Mouse (Mus musculus) frontal cortex, postnatal 25 days (tissue): ENCODE measurements at regions not wholly inside any gene's neighbourhood (a gene's known extent, or its start where the extent isn't known, plus 50 kb on each side); places are given as distances from the start of the nearest gene placed in this dataset.

ENCODE experiments used
- DNase-seq, 2 experiments: peaks; one replicate each; pipeline ENCODE4 v3.0.0; 2022; ENCODE audit warnings: low spot score in 2 of 2

DNA sequence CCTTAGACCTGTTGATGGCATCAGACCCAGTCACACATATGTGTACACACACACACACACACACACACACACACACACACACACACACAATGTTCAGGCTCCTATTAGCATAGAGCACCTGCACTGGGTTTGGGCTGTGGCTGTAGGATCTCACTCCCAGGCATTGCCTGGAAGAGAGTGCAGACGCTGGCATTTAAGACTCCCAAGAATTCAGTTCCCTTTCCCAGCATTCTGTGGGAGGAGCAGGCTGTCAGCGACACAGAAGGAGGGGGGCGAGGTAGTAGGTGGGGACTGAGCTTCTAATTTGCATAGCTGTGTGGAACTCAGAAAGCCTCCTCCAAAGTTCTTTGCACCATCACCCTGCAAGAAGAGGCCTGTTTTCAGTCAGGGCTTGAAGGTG, 374.2 kb upstream of the Fam49b start:
- peak in 1 of 2 experiments; percentile 34 for DNase-seq

GRCm38 (mm10) chr15:64434908-64435307, 374.6 kb upstream of the Fam49b start:
- DNase-seq = no peak

GRCm38 (mm10) chr15:64445076-64445475, 372.4 kb upstream of the Gm21798 start:
- no peak for DNase-seq

DNA sequence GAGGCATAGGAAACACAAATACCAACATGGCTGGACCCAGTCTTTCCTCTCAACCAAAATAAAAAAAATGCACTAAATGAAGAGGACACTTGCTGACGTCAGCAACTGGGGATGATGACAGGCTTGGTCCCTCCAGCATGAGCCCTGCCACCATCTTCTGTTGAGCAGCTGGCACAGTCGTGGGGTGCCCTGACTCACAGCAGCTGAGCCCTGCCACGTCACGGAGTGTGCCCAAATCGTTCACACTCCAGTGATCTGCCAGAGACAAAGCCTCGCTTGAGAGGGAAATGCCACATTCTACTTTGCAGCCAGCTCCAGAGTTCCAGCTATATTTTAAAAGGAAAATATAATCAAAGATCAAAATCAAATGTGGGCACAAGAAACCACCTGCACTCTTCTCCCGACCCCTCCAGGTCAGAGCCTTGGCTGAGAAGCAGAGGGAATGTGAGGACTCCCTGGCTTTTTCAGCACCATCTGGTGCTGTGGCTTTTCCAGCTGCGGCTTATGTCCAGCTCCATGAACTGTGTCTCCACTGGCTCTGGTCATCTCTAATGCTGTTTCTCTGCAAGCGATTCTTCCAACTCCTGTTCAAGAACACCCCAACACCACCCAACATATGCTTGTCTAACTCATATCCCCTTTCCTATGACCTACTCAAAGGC, 371.0 kb upstream of the Gm21798 start:
- DNase-seq = no peak

DNA sequence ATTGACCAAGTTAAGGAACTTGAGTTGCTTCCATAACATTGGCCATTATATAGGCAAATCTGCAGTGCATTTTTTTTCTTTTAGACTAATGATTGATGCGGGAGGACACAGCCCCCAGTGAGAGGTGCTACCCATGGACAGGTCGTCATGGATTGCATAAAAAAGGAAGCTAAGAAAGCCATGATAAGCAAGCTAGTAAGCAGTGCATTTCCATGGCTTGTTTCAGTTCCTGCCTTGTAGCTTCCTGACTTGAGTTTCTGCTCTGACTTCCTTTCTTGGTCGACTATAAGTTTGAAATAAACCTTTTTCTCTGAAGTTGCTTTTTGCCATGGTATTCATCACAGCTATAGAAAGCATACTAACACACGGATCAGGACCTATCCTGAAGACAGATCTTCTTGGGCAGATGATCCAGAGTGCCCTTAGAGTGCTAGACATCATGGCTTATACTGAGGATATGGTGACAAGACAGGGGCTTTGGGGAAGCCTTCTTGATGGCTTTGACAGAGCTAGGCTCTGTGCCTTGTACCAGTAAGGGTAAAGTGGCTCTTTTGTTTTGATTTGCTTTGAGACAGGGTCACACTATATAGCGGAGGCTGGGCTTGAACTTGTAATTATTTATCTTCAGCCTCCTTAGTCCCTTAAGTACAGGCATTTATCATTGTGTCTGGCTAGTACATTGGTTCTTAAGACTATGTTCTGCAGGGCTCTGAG, 370.1 kb upstream of the Gm21798 start:
- no peak for DNase-seq

DNA sequence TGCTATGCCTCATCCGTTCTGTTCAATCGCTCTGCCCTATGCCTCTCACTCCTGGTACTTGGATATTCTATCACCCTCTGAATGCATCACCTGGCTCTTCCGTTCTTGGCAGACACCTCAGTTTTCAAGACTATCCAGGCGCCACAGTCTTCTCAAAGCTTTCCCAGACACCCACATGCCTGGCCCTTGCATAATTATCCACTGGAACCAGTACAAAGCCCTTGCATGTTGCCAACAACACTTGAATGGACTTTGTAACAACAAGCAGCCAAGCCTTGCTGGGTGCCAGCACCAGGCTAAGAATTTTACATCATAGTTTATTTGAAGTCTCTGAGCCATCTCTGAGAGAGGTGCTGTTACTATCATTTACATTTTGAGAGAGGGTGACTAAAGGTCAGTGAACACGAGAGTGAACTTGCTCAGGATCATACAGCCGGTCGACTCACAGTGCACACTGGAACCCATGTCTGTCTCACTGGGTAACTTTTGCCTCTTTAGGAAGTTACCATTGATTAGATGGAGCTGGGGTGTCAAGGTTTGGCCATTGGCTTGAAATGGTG, 368.8 kb upstream of the Gm21798 start:
- DNase-seq = no peak

DNA sequence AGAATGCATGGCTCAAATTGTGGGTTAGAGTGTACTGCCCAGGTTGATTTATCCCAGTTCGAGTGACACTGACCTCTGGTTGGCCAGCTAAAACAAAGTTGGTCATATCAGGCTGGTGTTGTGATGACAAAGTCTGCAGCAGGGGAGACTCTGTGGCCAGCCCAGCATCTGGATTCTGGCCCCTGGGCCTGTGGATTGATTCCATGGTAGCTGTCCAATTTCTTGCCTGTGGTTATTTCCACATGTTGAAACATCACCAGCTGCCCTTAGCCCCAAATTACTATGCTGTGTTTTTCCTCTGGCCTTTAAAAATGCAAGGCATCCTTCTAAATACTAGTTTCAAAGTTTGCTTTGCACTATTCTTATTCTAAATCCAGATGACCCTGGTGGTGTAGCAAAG, 346.8 kb upstream of the Gm21798 start:
- no peak for DNase-seq

GRCm38 (mm10) chr15:64471597-64471996, 345.9 kb upstream of the Gm21798 start:
- DNase-seq = no peak

DNA sequence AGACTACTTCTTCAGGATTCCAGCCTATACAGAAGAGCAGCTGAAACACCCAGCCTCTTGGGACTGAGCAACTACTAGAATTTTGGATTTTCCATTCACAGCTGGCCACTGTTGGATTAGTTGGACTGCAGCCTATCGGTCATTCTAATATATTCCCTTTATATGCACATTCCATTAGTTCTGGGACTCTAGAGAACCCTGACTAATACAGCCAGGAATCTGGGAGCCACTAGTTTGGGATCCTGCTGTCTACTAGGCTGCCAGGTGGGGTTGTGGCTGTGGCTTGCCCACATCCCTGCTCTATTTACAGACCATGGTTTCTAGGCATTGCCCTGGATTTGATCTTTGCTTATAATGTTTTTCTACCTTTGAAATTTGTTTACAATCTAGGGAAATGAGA, 343.3 kb upstream of the Gm21798 start:
- no peak for DNase-seq

DNA sequence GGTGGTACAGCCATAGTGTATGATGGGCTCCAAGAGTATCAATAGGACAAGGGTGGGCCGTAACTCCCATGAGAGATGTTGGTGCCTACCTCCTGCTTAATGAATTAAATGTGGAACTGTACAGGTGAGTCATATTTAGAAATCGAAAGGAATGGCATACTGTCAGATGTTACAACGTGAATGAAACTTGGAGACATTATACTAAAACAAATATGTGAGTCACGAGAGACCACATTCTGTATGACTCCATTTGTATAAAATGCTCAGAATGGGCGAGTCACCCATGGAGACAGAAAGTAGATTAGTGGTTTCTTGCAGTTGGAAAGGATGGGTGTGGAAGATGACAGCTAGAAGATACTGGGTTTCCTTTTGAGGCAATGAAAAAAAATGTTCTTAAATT, 340.4 kb upstream of the Gm21798 start:
- no peak for DNase-seq

GRCm38 (mm10) chr15:64480625-64481024, 336.9 kb upstream of the Gm21798 start:
- no peak for DNase-seq

- DNase-seq = no peak
These were observed 336.3 kb upstream of the Gm21798 start for GRCm38 (mm10) chr15:64481226-64481625.

- no peak for DNase-seq
These were observed 334.5 kb upstream of the Gm21798 start for GRCm38 (mm10) chr15:64482960-64483359.

DNA sequence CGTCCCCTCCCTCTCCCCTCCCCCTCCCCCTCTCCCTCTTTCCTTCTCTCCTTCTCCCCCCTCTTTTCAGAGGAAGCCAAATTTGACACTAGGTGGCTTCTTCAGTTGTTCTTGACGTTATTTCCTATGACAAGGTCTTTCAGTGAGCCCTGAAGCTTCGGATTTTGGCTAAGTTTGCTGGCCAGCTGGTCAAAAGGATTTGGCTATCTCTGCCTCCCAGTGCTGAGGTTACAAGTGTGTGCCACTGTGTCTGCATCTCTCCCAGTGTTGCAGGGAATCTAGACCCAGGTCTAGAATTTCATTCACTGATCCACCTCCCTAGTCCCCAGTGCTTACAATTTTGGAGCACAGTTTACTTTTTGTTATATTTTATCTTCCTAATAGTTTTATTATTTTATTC, 329.7 kb upstream of the Gm21798 start:
- DNase-seq = no peak

GRCm38 (mm10) chr15:64500783-64501182, 316.7 kb upstream of the Gm21798 start:
- DNase-seq = no peak

GRCm38 (mm10) chr15:64501479-64501878, 316.0 kb upstream of the Gm21798 start:
- no peak for DNase-seq

- DNase-seq = no peak
These were observed 312.7 kb upstream of the Gm21798 start for GRCm38 (mm10) chr15:64504751-64505150.

GRCm38 (mm10) chr15:64510649-64511048, 306.8 kb upstream of the Gm21798 start:
- no peak for DNase-seq

GRCm38 (mm10) chr15:64511176-64511575, 306.3 kb upstream of the Gm21798 start:
- DNase-seq = no peak

DNA sequence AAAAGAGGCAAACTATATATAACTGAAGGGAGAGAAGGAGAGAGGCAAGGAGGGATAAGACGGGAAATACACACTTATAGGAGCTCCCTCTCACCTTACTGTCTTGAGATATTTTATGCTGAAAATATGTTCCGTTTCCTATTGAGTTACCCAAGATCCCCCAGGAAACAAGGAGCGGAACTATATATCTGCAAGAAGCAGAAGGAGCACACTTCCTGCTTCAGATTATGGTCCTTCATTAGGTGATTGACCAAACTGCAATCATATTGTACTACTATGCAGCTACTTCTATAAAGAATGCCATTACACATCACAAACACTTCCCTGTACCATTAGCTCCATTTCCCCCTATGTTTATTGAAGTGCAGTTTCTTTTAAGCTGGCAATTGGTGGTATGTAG, 304.9 kb upstream of the Gm21798 start:
- DNase-seq = no peak

DNA sequence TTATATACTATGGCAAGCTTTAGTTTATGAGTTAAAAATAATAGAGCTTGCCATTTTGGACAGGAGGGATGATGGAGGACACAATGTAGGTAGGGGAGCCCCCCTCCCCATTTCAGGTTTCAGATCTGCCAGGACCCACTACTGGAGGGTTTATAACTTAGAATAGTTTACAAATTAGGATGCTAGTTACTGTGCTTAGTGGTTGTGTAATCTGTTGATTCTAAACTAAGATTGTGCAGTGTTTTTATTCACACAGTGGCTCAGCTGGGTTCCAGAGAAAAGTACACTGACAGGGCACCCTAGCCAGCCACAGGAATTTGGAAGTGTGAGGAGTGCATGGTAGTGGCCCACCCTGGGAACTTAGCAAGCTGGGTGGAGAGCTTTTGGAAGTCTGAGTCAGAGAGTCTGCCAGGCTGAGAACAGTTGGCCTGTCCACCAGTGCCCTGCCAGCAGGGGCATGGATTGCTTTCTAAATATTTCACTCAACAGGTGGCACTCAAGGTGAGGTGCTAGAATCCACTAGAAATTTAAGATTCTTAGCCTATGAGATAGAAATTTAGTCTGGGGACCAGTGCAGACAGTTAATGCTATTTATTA, 303.9 kb upstream of the Gm21798 start:
- DNase-seq = no peak

DNA sequence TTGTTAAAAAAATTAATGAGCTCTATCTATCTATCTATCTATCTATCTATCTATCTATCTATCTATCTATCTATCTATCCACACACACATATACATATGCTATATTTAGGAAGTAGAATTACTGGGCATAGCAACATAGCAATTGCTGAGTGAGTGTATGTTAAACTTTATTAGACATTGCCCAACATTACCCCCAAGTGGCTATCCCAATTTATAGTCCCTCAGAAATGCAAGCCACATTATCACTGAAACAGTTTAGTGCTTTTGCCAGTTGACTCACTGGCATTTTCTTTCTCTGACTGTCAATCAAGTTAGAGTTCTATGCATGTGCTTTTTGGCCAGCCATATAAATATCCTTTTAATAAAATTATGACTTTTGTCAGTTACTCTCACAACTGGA, 302.3 kb upstream of the Gm21798 start:
- DNase-seq = no peak

DNA sequence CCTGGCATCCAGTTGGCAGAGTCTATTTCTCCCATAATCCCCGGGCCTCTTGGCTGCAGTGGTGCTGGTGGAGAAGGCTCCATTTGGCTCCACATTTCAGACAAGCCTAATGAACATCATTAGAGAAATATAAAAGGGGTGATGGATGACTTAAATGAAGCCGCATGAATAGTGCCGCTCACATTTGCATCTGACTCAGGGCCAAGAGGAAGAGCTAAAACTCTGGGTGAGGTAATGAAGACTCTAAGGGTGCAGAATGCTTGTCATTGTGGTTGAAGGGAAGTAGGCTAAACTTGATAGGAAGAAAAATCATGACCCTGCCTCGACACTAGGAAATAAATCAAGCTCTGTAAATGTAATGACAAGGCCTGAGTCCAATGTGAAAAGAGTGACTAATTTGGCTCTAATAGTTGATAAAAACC, 298.3 kb upstream of the Gm21798 start:
- DNase-seq = no peak
